Mouse (Mus musculus) small intestine, adult 2 months (tissue): ENCODE measurements around the gene Diras2.

Source experiments
- CTCF ChIP-seq: fragments of 200-500 bp; IDR thresholded peaks from 2 replicates; pipeline ENCODE4 v1.5.1; 2012; ENCODE audit warnings: low read depth, mild to moderate bottlenecking, control low read depth, inconsistent platforms, low read length, moderate library complexity, mixed read lengths; ENCODE audit not compliant: insufficient replicate concordance, insufficient read length; ENCODE audit errors: extremely low read depth
- POLR2A ChIP-seq: fragments of 200-500 bp; IDR thresholded peaks from 2 replicates; pipeline ENCODE4 v1.6.1; 2012; ENCODE audit warnings: low read depth, mild to moderate bottlenecking, control low read depth, inconsistent platforms, low read length, moderate library complexity

- no peak for TF ChIP-seq CTCF
- no peak for TF ChIP-seq POLR2A
Measured at GRCm38 (mm10) chr13:52454708-52455250, 76.3 kb downstream of the Diras2 start.
